Mouse (Mus musculus) brain, embryonic 18.5 days (tissue): ENCODE data around the gene Arhgef6.

Source experiments
- DNase-seq: peaks from one replicate; pipeline ENCODE4 v3.0.0-alpha.2; 2012; ENCODE audit warnings: low read depth, low spot score

Gene Arhgef6

DNA sequence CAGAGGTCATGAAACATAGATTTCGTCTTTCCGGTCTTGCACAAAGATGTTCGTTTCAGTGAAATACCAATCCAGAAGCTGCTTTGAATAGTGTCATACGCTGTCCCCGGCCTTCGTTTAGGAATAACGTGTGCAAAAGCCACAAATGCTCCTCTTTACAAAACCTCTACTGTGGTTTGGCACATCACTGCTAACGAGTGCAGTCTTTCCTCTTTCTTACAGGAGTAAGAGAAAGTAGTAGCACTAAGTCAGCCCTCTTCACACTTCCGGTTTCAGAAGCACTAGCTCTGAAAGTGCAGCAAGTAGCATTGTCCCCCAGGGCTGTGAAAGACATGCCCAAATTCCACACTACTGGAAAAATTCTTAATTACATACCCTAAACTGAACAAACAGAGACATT is 142.2 kb downstream of the Arhgef6 start:
- DNase-seq, result no peak

DNA sequence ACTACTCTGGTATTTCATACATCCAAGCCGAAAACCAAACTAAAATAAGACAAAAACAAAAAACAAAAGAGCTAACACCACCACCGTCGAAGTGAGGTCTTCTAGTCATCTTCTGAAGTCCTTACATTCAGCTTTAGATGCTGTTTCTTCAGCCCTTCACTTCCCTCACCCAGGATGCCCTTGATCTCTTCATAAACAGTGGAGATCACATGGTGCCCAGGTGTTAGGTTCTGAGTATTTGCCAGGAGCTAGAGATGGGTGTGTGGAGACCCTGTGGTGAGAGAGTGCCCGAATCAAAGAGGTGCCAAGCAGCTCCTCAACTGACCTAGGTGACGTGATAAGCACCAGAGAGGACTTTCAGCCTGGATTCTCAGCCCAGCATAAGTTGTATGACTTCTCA is 149.2 kb downstream of the Arhgef6 start:
- DNase-seq, result no peak

GRCm38 (mm10) chrX:57187301-57187700 is 151.2 kb downstream of the Arhgef6 start:
- DNase-seq, result no peak

DNA sequence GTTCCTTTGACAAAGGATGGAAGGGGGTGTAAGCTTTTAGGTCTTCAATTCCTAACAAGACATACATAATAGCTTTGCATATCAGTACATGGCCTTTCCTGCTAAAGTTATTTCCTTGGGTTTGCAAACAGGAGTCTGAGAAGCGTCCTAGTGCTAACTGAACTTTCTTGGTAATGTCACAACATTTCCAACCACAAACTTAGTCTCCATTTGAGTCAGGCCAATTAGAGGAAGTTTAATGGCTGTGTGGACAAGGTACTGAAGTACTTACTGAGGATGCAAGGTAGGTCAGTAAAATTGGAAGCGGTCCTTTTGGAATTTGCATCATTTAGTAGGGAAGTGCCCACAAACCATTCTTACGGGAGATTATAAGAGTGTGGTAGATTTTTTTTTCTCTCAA is 155.2 kb downstream of the Arhgef6 start:
- no peak for DNase-seq

DNA sequence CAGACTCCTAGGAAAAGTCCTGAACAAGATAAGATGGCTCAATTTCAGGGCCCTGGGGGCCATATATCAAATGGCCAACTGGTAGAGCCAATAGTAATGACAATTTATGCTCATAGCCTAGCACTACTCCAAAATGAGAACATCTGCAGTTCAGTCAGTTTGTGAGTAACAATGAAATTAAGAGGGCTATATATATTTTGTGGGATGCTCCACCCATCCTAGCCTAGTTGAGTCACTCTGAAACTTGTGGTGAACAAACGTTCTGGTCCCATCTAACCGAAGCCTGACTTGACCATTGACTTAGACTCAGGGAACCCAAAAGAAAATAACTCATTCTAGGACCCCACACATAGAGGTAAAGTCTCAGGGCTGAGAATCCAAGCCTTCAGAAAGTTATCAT is 156.1 kb downstream of the Arhgef6 start:
- no peak for DNase-seq
